Mouse (Mus musculus) brain, embryonic 14.5 days (tissue): ENCODE measurements around the gene Gja5.

Experiments used
- CTCF ChIP-seq: fragments of 200-500 bp; IDR thresholded peaks from 2 replicates; pipeline ENCODE4 v1.5.1; 2012; ENCODE audit warnings: inconsistent platforms, mild to moderate bottlenecking, moderate library complexity, borderline replicate concordance; ENCODE audit not compliant: insufficient read depth, insufficient read length; ENCODE audit errors: extremely low read depth
- POLR2A ChIP-seq: fragments of 200-500 bp; IDR thresholded peaks from 2 replicates; pipeline ENCODE4 v1.6.1; 2012; ENCODE audit warnings: mild to moderate bottlenecking, inconsistent platforms, borderline replicate concordance; ENCODE audit not compliant: poor library complexity, insufficient read depth, insufficient read length, severe bottlenecking; ENCODE audit errors: extremely low read depth

GRCm38 (mm10) chr3:97078436-97078835, 173.9 kb downstream of the Gja5 start:
- TF ChIP-seq CTCF (peak; percentile 29; the same call in 1 of the 2 replicates), POLR2A (no peak)
